Mouse (Mus musculus) megakaryocyte, embryonic 14.5 days (primary cell): Measurements from ENCODE around the gene Tab2.

Experiments
- FLI1 ChIP-seq: IDR thresholded peaks from 2 replicates; pipeline ENCODE4 v1.6.1; 2012; ENCODE audit warnings: low read length, inconsistent platforms, mixed read lengths
- GATA1 ChIP-seq: IDR thresholded peaks from 3 replicates; pipeline ENCODE4 v1.6.1; 2012; ENCODE audit warnings: mixed read lengths, low read length, inconsistent platforms, borderline replicate concordance

- TF ChIP-seq GATA1 (no peak), FLI1 (no peak)
Observed at GRCm38 (mm10) chr10:7866762-7867665, 89.0 kb downstream of the Tab2 start.
